Mouse (Mus musculus): Measurements from ENCODE around the gene Ndufa8. TPM values are rescaled to one million over a fixed set of nuclear protein-coding genes. Genes with fewer than 3 reads are reported as not detected.

The Ndufa8 gene
- total and polyA plus RNA-seq, 3 experiments, result 186 to 357 TPM; not detected in 1

- TF ChIP-seq ZKSCAN1 (IDR thresholded peaks at IDR 0.05; ENCODE audit: low read depth, low read length) (no peak), USF1 (IDR thresholded peaks at IDR 0.05; ENCODE audit: low read depth, low read length) (no peak)
- no peaks in the 10 kb centered on the region for H3K79me2 ChIP-seq (ENCODE audit: control insufficient read depth, insufficient read depth, low read length, poor library complexity)
- H3K4me1 ChIP-seq (ENCODE audit: control insufficient read depth in 1 of 2, insufficient read depth in 2 of 2, low read length in 2 of 2), result no peaks in the 10 kb centered on the region
- H3K9me3 ChIP-seq (replicated peaks; ENCODE audit: insufficient read depth, low read length), result no peaks in the 10 kb centered on the region
- H3K36me3 ChIP-seq (ENCODE audit: control insufficient read depth in 1 of 2, insufficient read depth in 2 of 2, low read length in 2 of 2), result no peaks in the 10 kb centered on the region
- H3K9ac ChIP-seq (ENCODE audit: control insufficient read depth, low read depth, low read length, poor library complexity, severe bottlenecking), result no peak overlapping the region
- no peak overlapping the region for H3K4me3 ChIP-seq (ENCODE audit: control insufficient read depth in 1 of 2, insufficient read depth in 1 of 2, low read depth in 2 of 2, low read length in 2 of 2)
- H3K27me3 ChIP-seq (ENCODE audit: control insufficient read depth in 1 of 2, insufficient read depth in 2 of 2, low read length in 2 of 2), result no peaks in the 10 kb centered on the region
- DNase-seq (ENCODE audit: low read depth, low spot score), result no peak
- no peak overlapping the region for H3K27ac ChIP-seq (ENCODE audit: control insufficient read depth, low read depth, low read length)
Measured at GRCm38 (mm10) chr2:36075210-36075609, 26.0 kb upstream of the Ndufa8 start.

GRCm38 (mm10) chr2:36073781-36074180 lies 24.6 kb upstream of the Ndufa8 start:
- no peak overlapping the region for H3K27ac ChIP-seq (ENCODE audit: control insufficient read depth, low read depth, low read length)
- no peaks in the 10 kb centered on the region for H3K79me2 ChIP-seq (ENCODE audit: control insufficient read depth, insufficient read depth, low read length, poor library complexity)
- H3K9ac ChIP-seq (ENCODE audit: control insufficient read depth, low read depth, low read length, poor library complexity, severe bottlenecking), result no peak overlapping the region
- no peak for DNase-seq (ENCODE audit: low read depth, low spot score)
- H3K4me1 ChIP-seq (ENCODE audit: control insufficient read depth in 1 of 2, insufficient read depth in 2 of 2, low read length in 2 of 2), result no peaks in the 10 kb centered on the region
- H3K27me3 ChIP-seq (ENCODE audit: control insufficient read depth in 1 of 2, insufficient read depth in 2 of 2, low read length in 2 of 2), result no peaks in the 10 kb centered on the region
- H3K36me3 ChIP-seq (ENCODE audit: control insufficient read depth in 1 of 2, insufficient read depth in 2 of 2, low read length in 2 of 2), result no peaks in the 10 kb centered on the region
- H3K9me3 ChIP-seq (replicated peaks; ENCODE audit: insufficient read depth, low read length), result no peaks in the 10 kb centered on the region
- TF ChIP-seq BHLHE40 (IDR thresholded peaks at IDR 0.05; ENCODE audit: borderline replicate concordance, low read depth, low read length) (no peak), EP300 (IDR thresholded peaks at IDR 0.05; ENCODE audit: low read depth in 1 of 2, low read length in 2 of 2) (no peak), HCFC1 (IDR thresholded peaks at IDR 0.05; ENCODE audit: low read depth, low read length) (no peak), RCOR1 (IDR thresholded peaks at IDR 0.05; ENCODE audit: low read depth, low read length) (no peak), UBTF (IDR thresholded peaks at IDR 0.05; ENCODE audit: borderline replicate concordance, insufficient read depth, low read depth, low read length) (no peak), CHD1 (IDR thresholded peaks at IDR 0.05; ENCODE audit: low read depth, low read length) (no peak), NRF1 (IDR thresholded peaks at IDR 0.05; ENCODE audit: insufficient read depth, low read depth, low read length, poor library complexity, severe bottlenecking) (no peak), ZC3H11A (IDR thresholded peaks at IDR 0.05; ENCODE audit: low read depth, low read length) (no peak)
- H3K4me3 ChIP-seq (ENCODE audit: control insufficient read depth in 1 of 2, insufficient read depth in 1 of 2, low read depth in 2 of 2, low read length in 2 of 2), result no peak overlapping the region

GRCm38 (mm10) chr2:36071660-36072305 lies 22.6 kb upstream of the Ndufa8 start:
- no peak overlapping the region for H3K27ac ChIP-seq (ENCODE audit: control insufficient read depth, low read depth, low read length)
- no peaks in the 10 kb centered on the region for H3K36me3 ChIP-seq (ENCODE audit: control insufficient read depth in 1 of 2, insufficient read depth in 2 of 2, low read length in 2 of 2)
- H3K79me2 ChIP-seq (ENCODE audit: control insufficient read depth, insufficient read depth, low read length, poor library complexity), result no peaks in the 10 kb centered on the region
- H3K27me3 ChIP-seq (ENCODE audit: control insufficient read depth in 1 of 2, insufficient read depth in 2 of 2, low read length in 2 of 2), result no peaks in the 10 kb centered on the region
- TF ChIP-seq JUND (IDR thresholded peaks at IDR 0.05; ENCODE audit: low read depth, low read length), result no peak
- no peak for TF ChIP-seq MAX (IDR thresholded peaks at IDR 0.05; ENCODE audit: low read length)
- TF ChIP-seq POLR2AphosphoS5 (IDR thresholded peaks at IDR 0.05; ENCODE audit: borderline replicate concordance, low read depth, low read length), result no peak
- TF ChIP-seq ZNF384 (IDR thresholded peaks at IDR 0.05; ENCODE audit: low read depth, low read length), result no peak
- TF ChIP-seq SIN3A (IDR thresholded peaks at IDR 0.05; ENCODE audit: low read length), result no peak
- no peak for TF ChIP-seq BHLHE40 (IDR thresholded peaks at IDR 0.05; ENCODE audit: borderline replicate concordance, low read depth, low read length)
- no peak for TF ChIP-seq UBTF (IDR thresholded peaks at IDR 0.05; ENCODE audit: borderline replicate concordance, insufficient read depth, low read depth, low read length)
- no peak for TF ChIP-seq GATA1 (IDR thresholded peaks at IDR 0.05; ENCODE audit: low read depth, low read length)
- no peak for TF ChIP-seq MAZ (IDR thresholded peaks at IDR 0.05; ENCODE audit: low read depth, low read length)
- TF ChIP-seq NRF1 (IDR thresholded peaks at IDR 0.05; ENCODE audit: insufficient read depth, low read depth, low read length, poor library complexity, severe bottlenecking), result no peak
- no peak for TF ChIP-seq E2F4 (IDR thresholded peaks at IDR 0.05; ENCODE audit: borderline replicate concordance, low read depth, low read length)
- no peak for TF ChIP-seq MXI1 (IDR thresholded peaks at IDR 0.05; ENCODE audit: low read depth, low read length)
- TF ChIP-seq TBP (IDR thresholded peaks at IDR 0.05; ENCODE audit: low read depth, low read length), result no peak
- no peak for TF ChIP-seq MEF2A (IDR thresholded peaks at IDR 0.05; ENCODE audit: extremely low read depth, insufficient replicate concordance, low read depth, low read length, poor library complexity, severe bottlenecking)
- TF ChIP-seq MYC (IDR thresholded peaks at IDR 0.05; ENCODE audit: low read depth, low read length), result no peak
- no peak for TF ChIP-seq KAT2A (conservative IDR thresholded peaks at IDR 0.05; ENCODE audit: low read depth, low read length)
- no peak overlapping the region for H3K9ac ChIP-seq (ENCODE audit: control insufficient read depth, low read depth, low read length, poor library complexity, severe bottlenecking)
- H3K4me1 ChIP-seq (ENCODE audit: control insufficient read depth in 1 of 2, insufficient read depth in 2 of 2, low read length in 2 of 2), result no peaks in the 10 kb centered on the region
- no peak overlapping the region for H3K4me3 ChIP-seq (ENCODE audit: control insufficient read depth in 1 of 2, insufficient read depth in 1 of 2, low read depth in 2 of 2, low read length in 2 of 2)
- no peaks in the 10 kb centered on the region for H3K9me3 ChIP-seq (replicated peaks; ENCODE audit: insufficient read depth, low read length)
- no peak for DNase-seq (ENCODE audit: low read depth, low spot score)
